Mouse (Mus musculus): ENCODE measurements around the gene Rasgrp1. TPM values are rescaled to one million over a fixed set of nuclear protein-coding genes. Genes with fewer than 3 reads are reported as not detected.

The Rasgrp1 gene
- polyA plus RNA-seq, 1 experiment from 2014 or later, result 0.75 TPM

- ATAC-seq, result no peak
- no peak overlapping the region for H3K9ac ChIP-seq
- no peaks in the 10 kb centered on the region for H3K9me3 ChIP-seq
- H3K36me3 ChIP-seq, result no peaks in the 10 kb centered on the region
- no peak overlapping the region for H3K27ac ChIP-seq
- H3K4me3 ChIP-seq (replicated peaks), result no peak overlapping the region
- no peaks in the 10 kb centered on the region for H3K4me1 ChIP-seq (replicated peaks)
- H3K4me2 ChIP-seq (replicated peaks), result no peak overlapping the region
- no peaks in the 10 kb centered on the region for H3K27me3 ChIP-seq (replicated peaks)
- 79% methylated on average over 3 of the region's 3 CpGs for WGBS
These were observed 21.6 kb downstream of the Rasgrp1 start for GRCm38 (mm10) chr2:117321231-117321630.

GRCm38 (mm10) chr2:117318991-117319390, 23.8 kb downstream of the Rasgrp1 start:
- H3K9me3 ChIP-seq, result no peaks in the 10 kb centered on the region
- WGBS, result 76% methylated on average over 3 of the region's 3 CpGs
- H3K27ac ChIP-seq, result no peak overlapping the region
- H3K27me3 ChIP-seq (replicated peaks), result no peaks in the 10 kb centered on the region
- no peaks in the 10 kb centered on the region for H3K4me1 ChIP-seq (replicated peaks)
- H3K9ac ChIP-seq, result no peak overlapping the region
- no peak overlapping the region for H3K4me3 ChIP-seq (replicated peaks)
- ATAC-seq, result no peak
- no peak overlapping the region for H3K4me2 ChIP-seq (replicated peaks)
- H3K36me3 ChIP-seq, result no peaks in the 10 kb centered on the region

- H3K4me3 ChIP-seq (replicated peaks), result no peak overlapping the region
- ATAC-seq, result no peak
- no peaks in the 10 kb centered on the region for H3K4me1 ChIP-seq (replicated peaks)
- 91% methylated on average over 5 of the region's 5 CpGs for WGBS
- no peaks in the 10 kb centered on the region for H3K36me3 ChIP-seq
- no peak overlapping the region for H3K4me2 ChIP-seq (replicated peaks)
- no peaks in the 10 kb centered on the region for H3K9me3 ChIP-seq
- no peaks in the 10 kb centered on the region for H3K27me3 ChIP-seq (replicated peaks)
- H3K27ac ChIP-seq, result no peak overlapping the region
- H3K9ac ChIP-seq, result no peak overlapping the region
These were observed 29.1 kb downstream of the Rasgrp1 start for GRCm38 (mm10) chr2:117313586-117314235.

DNA sequence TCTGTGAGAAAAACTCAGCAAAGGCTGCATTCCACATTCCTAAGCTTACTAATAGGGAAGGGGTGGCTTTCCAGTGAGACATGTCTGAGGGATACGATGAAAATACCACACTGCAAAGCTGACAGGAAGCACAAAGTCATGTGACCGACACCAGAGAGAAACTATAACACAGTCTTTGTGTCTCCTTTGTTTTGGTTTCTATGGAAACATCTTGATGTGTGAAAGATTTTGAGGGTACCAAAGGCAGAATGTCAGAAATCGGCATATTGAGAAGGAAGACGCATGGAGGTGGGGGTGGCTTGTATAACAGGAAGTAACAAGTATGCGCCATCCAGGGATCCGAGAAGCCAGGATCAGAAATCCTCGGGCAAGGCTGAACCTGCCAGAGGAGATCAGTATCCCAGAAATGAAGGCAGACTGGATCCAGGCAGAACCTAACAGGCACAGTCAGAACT, 30.3 kb downstream of the Rasgrp1 start:
- no peaks in the 10 kb centered on the region for H3K4me1 ChIP-seq (replicated peaks)

GRCm38 (mm10) chr2:117312030-117312429, 30.8 kb downstream of the Rasgrp1 start:
- no peaks in the 10 kb centered on the region for H3K36me3 ChIP-seq
- H3K4me3 ChIP-seq (replicated peaks), result no peak overlapping the region
- H3K4me2 ChIP-seq (replicated peaks), result no peak overlapping the region
- no peaks in the 10 kb centered on the region for H3K9me3 ChIP-seq
- H3K27ac ChIP-seq, result no peak overlapping the region
- H3K9ac ChIP-seq, result no peak overlapping the region
- WGBS, result 59% methylated on average over 2 of the region's 2 CpGs
- no peaks in the 10 kb centered on the region for H3K27me3 ChIP-seq (replicated peaks)
- no peaks in the 10 kb centered on the region for H3K4me1 ChIP-seq (replicated peaks)
- no peak for ATAC-seq

More for the DNA sequence above, 30.3 kb downstream of the Rasgrp1 start:
- H3K27me3 ChIP-seq (replicated peaks), result no peaks in the 10 kb centered on the region
- no peak overlapping the region for H3K27ac ChIP-seq
- no peak overlapping the region for H3K4me3 ChIP-seq (replicated peaks)
- no peak overlapping the region for H3K4me2 ChIP-seq (replicated peaks)
- H3K9ac ChIP-seq, result no peak overlapping the region
- ATAC-seq, result no peak
- H3K36me3 ChIP-seq, result no peaks in the 10 kb centered on the region
- no peaks in the 10 kb centered on the region for H3K9me3 ChIP-seq
- 79% methylated on average over 7 of the region's 7 CpGs for WGBS

- Histone ChIP-seq H3K4me2 (replicated peaks) (no peak overlapping the region), H3K4me1 (replicated peaks) (no peaks in the 10 kb centered on the region), H3K4me3 (replicated peaks) (no peak overlapping the region), H3K9ac (no peak overlapping the region), H3K9me3 (no peaks in the 10 kb centered on the region), H3K27ac (no peak overlapping the region), H3K36me3 (no peaks in the 10 kb centered on the region), H3K27me3 (replicated peaks) (no peaks in the 10 kb centered on the region)
- WGBS, result 73% methylated on average over 1 of the region's 1 CpGs
- no peak for ATAC-seq
These were observed 31.5 kb downstream of the Rasgrp1 start for GRCm38 (mm10) chr2:117311349-117311748.

DNA sequence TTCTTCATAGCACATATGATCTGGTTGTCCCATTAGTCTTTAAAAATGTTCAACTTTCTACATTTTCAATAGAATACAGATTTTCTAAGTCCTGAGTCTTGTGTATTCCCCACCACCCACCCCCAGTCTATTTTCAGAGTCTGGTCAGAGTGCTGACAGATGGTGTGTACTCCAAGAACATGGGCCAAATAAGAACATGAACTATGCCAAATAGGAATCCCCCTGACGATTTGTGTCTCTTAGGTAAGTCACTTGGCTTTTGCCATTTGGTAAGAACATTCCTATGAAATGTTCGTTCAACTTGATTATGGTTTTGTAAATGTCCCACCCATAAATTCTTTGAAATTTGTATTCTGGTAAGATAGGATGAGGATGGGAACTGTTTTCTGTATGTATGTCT, 33.8 kb downstream of the Rasgrp1 start:
- H3K4me2 ChIP-seq (replicated peaks), result no peak overlapping the region
- H3K36me3 ChIP-seq, result no peaks in the 10 kb centered on the region
- no peak overlapping the region for H3K9ac ChIP-seq
- H3K27me3 ChIP-seq (replicated peaks), result no peaks in the 10 kb centered on the region
- WGBS, result 86% methylated on average over 2 of the region's 2 CpGs
- no peak for ATAC-seq
- no peak overlapping the region for H3K27ac ChIP-seq
- H3K4me1 ChIP-seq (replicated peaks), result no peaks in the 10 kb centered on the region
- H3K9me3 ChIP-seq, result no peaks in the 10 kb centered on the region
- H3K4me3 ChIP-seq (replicated peaks), result no peak overlapping the region

- no peak for ATAC-seq
- no peaks in the 10 kb centered on the region for H3K27me3 ChIP-seq (replicated peaks)
- no peak overlapping the region for H3K4me2 ChIP-seq (replicated peaks)
- H3K4me3 ChIP-seq (replicated peaks), result no peak overlapping the region
- H3K27ac ChIP-seq, result no peak overlapping the region
- no peak overlapping the region for H3K9ac ChIP-seq
- H3K36me3 ChIP-seq, result no peaks in the 10 kb centered on the region
- 88% methylated on average over 3 of the region's 3 CpGs for WGBS
- no peaks in the 10 kb centered on the region for H3K4me1 ChIP-seq (replicated peaks)
- no peaks in the 10 kb centered on the region for H3K9me3 ChIP-seq
These were observed 34.8 kb downstream of the Rasgrp1 start for GRCm38 (mm10) chr2:117307959-117308358.

- no peaks in the 10 kb centered on the region for H3K4me1 ChIP-seq (replicated peaks)
- WGBS, result 90% methylated on average over 5 of the region's 5 CpGs
- no peak overlapping the region for H3K27ac ChIP-seq
- H3K27me3 ChIP-seq (replicated peaks), result no peaks in the 10 kb centered on the region
- H3K36me3 ChIP-seq, result no peaks in the 10 kb centered on the region
- H3K4me3 ChIP-seq (replicated peaks), result no peak overlapping the region
- H3K9me3 ChIP-seq, result no peaks in the 10 kb centered on the region
- H3K9ac ChIP-seq, result no peak overlapping the region
- no peak overlapping the region for H3K4me2 ChIP-seq (replicated peaks)
- ATAC-seq, result no peak
These were observed 37.9 kb downstream of the Rasgrp1 start for GRCm38 (mm10) chr2:117304941-117305340.

- ATAC-seq, result no peak
- WGBS, result 88% methylated on average over 12 of the region's 12 CpGs
- Histone ChIP-seq H3K27me3 (replicated peaks) (no peaks in the 10 kb centered on the region), H3K27ac (no peak overlapping the region), H3K4me2 (replicated peaks) (no peak overlapping the region), H3K36me3 (no peaks in the 10 kb centered on the region), H3K4me1 (replicated peaks) (no peaks in the 10 kb centered on the region), H3K9ac (no peak overlapping the region), H3K9me3 (no peaks in the 10 kb centered on the region), H3K4me3 (replicated peaks) (no peak overlapping the region)
These were observed 39.1 kb downstream of the Rasgrp1 start for GRCm38 (mm10) chr2:117303391-117304350.

DNA sequence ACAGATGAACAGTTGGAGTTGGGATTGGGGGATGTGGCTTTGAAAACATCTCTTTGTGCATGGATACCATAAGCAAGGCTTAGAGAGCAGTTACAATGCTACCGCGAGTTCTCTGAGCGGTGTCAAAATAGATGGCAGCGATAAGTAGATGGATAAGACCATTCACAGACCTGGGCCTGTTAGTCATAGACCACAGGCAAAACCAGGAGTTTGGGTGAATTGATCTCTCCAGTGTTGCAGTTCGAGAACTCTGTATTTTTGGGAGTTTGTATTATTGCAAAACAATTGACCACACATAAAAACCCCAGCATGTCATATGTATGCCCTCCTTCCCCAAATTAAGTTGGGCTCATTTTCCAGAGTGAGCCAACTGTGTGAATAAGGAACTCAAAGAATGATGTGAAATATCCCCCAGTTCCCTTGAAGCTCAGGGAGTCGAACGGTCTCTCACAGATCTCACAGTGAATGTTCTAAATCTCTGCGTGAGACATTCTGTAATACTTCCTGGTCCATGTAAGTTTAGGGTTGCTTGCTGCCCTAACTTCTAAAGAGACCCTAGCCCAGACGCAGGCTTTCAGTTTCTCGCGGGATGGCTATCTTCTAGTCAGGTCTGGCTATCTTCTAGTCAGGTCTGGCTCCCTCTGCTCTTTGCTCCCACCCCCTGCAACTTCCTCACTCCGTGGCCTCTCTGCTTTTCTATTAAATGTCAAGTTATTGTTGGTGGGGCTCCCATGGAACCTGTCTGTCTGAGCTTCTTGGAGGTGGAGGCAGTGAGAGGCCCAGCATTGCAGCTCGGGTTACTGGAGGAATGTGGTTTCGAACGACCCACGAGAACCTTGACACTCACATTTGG, 43.0 kb downstream of the Rasgrp1 start:
- WGBS, result 85% methylated on average over 16 of the region's 16 CpGs
- no peak overlapping the region for H3K27ac ChIP-seq

DNA sequence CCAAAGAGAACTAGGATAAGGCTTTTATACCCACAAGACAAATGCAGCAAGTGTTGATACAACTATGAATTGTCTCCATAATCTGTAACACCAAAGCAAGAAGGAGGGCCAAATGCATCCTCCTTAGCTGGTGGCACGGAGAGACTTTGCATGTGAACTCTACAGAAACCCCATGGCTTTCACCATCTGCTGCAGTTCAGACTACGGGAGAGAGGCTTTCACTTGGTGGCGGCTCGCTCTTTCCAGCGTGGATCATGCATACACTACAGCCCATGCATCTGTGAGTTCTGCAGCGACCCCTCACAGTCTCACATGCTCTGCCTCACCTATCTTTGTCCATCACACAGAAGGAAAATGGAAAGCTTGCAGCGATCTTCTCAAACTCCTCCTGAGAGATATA, 54.5 kb downstream of the Rasgrp1 start:
- H3K4me3 ChIP-seq (replicated peaks), result no peak overlapping the region
- ATAC-seq, result no peak
- no peaks in the 10 kb centered on the region for H3K9me3 ChIP-seq
- 91% methylated on average over 7 of the region's 7 CpGs for WGBS
- H3K4me2 ChIP-seq (replicated peaks), result no peak overlapping the region
- H3K27ac ChIP-seq, result no peak overlapping the region
- H3K4me1 ChIP-seq (replicated peaks), result no peaks in the 10 kb centered on the region
- no peaks in the 10 kb centered on the region for H3K36me3 ChIP-seq
- H3K9ac ChIP-seq, result no peak overlapping the region
- H3K27me3 ChIP-seq (replicated peaks), result no peaks in the 10 kb centered on the region

More for the DNA sequence above, 43.0 kb downstream of the Rasgrp1 start:
- ATAC-seq, result no peak
- H3K9me3 ChIP-seq, result no peaks in the 10 kb centered on the region
- no peaks in the 10 kb centered on the region for H3K27me3 ChIP-seq (replicated peaks)
- no peaks in the 10 kb centered on the region for H3K4me1 ChIP-seq (replicated peaks)
- H3K9ac ChIP-seq, result no peak overlapping the region
- H3K36me3 ChIP-seq, result no peaks in the 10 kb centered on the region
- no peak overlapping the region for H3K4me3 ChIP-seq (replicated peaks)
- H3K4me2 ChIP-seq (replicated peaks), result no peak overlapping the region

All from intestine, embryonic 15.5 days (tissue).